Mouse (Mus musculus) 416B (cell line): Measurements from ENCODE around the gene Lrrc8d.

ENCODE experiments used
- DNase-seq: peaks from one replicate; pipeline ENCODE4 v3.0.0; 2011; ENCODE audit warnings: low read depth

Lrrc8d gene

GRCm38 (mm10) chr5:105715531-105716124 is 15.9 kb downstream of the Lrrc8d start:
- no peak for DNase-seq

- no peak for DNase-seq
These were observed 17.5 kb downstream of the Lrrc8d start for GRCm38 (mm10) chr5:105717294-105717693.

- DNase-seq = peak; percentile 95
These were observed 18.4 kb downstream of the Lrrc8d start for GRCm38 (mm10) chr5:105718138-105718670.

GRCm38 (mm10) chr5:105721267-105721666 is 21.5 kb downstream of the Lrrc8d start:
- DNase-seq = no peak

DNA sequence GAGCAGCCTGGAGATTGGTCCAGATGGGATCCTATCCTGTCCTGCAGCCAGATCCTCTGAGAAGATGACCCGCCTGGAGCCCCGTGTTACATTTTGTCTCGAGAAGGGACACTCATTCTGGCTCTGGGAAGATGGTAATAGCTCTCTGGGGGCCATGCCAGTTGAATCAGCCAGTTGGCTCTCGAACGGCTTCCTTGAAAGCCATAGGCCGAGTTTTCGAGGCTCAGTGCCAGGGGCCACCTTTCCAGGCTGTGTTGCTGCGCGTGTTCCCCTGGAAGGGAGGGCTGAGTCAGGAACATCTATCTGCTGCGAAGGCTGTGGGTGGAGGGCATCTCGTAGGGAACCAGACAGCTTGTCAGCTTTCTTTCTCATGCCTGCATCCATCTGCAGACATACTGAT is 23.0 kb downstream of the Lrrc8d start:
- no peak for DNase-seq

DNA sequence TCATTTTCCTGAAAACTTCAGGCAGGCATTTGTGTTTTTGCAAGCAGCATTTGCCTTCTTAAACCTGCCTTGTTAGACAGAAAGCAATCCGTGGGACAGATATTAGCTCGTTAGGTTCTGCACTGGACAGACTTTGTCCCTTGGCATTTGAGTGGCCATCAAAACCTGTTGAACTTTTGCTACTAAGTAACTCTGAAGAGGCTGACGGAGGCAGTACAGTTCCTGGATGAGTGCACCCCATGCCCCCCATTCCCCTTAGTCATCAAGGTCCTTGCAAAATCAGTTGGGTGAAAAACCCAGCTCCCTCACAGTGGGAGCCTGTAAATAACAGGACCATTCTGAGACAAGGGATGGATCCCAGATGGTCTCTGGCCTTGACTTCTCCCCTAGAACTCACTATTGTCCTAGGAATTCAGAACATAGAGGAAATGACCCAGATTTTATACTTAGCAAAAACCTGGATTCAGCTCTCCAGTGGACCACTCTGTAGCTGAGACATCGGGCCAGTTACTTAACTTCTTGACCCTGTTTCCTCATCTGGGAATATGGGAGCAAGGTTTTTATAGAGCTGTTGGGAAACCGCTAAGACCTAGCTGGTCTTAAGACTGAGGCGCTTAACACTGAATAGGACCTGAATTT is 30.5 kb downstream of the Lrrc8d start:
- DNase-seq = no peak

GRCm38 (mm10) chr5:105731173-105731626 is 31.4 kb downstream of the Lrrc8d start:
- peak; percentile 90 for DNase-seq

GRCm38 (mm10) chr5:105731627-105732432 is 32.1 kb downstream of the Lrrc8d start:
- DNase-seq = peak; percentile 66

- DNase-seq = no peak
These were observed 32.7 kb downstream of the Lrrc8d start for GRCm38 (mm10) chr5:105732433-105732891.

DNA sequence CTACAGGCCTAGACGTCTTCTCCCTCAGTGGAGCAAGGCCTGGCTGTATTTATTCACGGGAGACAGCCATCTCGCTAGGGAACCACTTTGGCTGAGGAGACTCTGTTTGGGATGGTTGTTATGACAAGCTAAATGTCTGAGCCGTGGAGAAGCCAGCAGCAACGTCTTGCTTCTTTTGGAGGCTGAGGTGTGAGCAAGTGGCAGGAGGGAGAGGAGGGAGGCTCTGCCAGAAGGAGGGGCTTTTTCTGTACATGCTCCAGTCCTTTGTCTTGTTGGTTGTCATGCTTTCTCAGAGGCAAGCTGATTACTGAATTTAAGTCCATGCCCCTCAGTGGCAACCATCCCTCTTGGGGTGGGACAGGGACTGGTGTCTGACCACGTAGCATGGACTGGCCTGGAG is 33.5 kb downstream of the Lrrc8d start:
- DNase-seq = no peak

DNA sequence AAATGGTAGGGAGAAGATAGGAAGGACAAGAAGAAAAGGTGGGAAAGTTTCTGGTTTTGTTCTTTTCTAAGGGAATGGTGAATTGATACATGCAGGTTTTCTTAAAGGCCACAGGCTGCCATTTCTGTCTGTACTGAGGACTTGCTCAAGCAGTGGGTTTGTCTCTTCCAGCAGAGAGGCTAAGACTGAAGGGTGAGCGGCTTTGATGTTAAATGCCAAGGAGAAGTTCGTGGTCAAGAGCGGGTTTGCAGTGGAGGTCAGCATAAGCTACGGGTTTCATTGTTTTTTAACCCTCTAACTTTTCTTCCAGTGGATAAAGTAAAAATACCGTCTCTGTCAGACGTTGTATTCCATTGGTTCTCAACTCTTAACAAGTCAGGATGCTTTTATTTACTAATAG is 36.6 kb downstream of the Lrrc8d start:
- DNase-seq = peak; percentile 38

DNA sequence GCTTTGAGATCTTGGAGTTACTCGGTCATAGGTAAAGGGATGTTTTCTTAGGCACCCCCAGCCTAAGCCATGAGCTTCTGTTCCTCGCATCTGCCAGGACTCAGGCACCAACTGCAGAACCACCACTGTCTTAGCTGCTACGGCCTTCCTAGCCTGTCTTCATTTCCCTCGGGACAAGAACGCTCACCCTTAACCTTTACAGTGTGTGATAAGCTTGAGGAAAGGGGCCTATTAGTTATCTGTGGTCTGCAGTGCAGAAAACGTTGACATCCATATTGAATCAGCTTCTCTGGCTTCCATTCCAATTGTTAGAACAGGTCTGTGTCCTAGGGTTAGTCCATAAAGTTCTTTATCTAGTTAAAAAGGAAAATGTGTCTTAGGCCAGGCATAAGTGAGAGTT is 37.4 kb downstream of the Lrrc8d start:
- DNase-seq = no peak

GRCm38 (mm10) chr5:105740437-105740836 is 40.7 kb downstream of the Lrrc8d start:
- DNase-seq = no peak

- no peak for DNase-seq
These were observed 42.9 kb downstream of the Lrrc8d start for GRCm38 (mm10) chr5:105742641-105743040.

DNA sequence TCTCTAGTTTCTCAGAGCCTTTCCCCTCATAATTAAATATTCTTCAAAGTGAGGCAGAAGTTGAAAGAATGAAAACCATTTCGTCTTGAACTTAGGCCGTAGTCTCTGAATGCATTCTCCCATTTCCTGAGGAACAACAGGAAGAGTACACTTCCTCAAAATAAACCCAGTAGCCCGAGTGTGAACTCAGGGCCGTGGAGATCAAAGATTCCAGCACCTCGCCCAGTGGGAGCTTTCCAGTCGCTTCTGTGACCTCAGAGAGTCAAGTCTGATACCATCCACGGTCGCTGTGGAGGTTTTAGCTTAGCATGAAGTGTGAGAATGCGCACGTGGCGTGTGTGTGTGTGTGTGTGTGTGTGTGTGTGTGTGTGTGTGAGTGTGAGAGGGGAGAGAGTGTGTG is 45.6 kb downstream of the Lrrc8d start:
- DNase-seq = no peak

DNA sequence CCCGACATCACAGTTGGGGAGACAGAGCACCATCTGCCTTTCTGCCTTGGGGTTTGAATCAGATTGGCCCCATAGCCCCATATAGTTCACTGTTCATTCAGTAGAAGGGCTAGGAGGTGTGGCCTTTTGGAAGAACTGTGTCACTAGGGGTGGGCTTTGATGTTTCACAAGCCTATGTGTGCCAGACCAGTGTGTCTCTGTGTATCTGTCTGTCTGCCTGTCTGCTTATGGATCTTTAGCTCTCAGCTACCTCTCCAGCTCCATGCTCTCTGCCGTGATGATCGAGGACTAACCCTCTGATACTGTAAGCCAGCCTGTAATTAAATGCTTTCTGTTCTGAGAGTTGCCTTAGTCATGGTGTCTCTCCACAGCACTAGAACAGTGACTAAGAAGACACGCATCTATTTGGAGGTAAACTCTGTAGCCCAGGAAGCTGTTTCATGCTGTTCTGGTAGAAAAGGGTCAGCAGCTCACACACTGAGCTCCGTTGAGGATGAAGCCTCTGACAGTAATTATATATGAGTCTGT is 46.2 kb downstream of the Lrrc8d start:
- no peak for DNase-seq

- DNase-seq = peak; percentile 41
These were observed 55.0 kb downstream of the Lrrc8d start for GRCm38 (mm10) chr5:105754803-105755202.

- no peak for DNase-seq
These were observed 55.7 kb downstream of the Lrrc8d start for GRCm38 (mm10) chr5:105755491-105755890.

GRCm38 (mm10) chr5:105757978-105758377 is 58.2 kb downstream of the Lrrc8d start:
- DNase-seq = no peak

DNA sequence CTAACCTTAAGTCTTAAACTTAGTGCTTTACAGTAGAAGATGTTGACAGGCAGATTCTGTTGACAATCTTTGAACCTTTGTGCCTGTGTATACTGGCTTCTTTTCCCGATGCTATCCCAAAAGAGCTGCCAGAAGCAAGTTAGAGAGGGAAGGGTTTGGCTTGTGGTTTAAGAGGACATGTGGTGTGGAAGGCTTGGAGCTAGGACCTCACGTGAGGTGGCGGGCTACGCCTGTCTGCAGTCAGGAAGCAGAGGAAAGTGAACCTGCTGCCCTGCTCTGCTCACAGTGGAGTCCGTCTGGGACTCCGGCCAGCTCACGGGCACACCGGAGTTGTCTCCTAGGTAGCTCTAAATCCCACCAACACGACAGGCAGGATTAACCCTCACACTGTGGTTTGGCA is 59.1 kb downstream of the Lrrc8d start:
- no peak for DNase-seq

DNA sequence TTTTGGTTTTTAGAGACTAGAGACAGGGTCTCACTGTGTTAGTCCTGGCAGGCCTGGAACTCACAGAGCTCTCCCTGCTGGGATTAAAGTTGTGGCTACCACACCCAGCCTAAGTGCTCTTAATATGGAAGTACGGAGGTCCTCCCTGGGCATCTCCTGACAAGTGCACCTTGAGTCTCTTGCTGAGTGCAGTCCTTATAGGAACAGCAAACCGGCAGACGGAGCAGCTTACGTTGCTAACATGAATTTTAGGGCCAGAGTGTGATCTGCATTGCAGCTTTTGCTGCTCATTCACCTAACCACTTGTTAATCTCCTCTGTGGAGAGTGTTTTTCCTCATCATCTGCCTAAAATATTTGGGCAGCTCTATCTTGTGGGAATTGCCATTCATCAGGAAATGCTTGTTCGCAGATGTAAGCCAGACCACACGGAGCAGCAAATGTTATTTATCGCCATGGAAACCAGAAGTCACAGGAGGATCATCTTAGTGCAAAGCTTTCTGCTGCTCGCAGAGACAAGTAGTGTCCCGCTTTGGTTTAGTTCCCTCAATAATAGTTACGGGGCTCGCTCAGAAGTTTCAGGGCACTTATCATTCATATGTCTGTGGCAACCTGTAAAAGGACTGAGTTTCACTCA is 62.2 kb downstream of the Lrrc8d start:
- DNase-seq = no peak

DNA sequence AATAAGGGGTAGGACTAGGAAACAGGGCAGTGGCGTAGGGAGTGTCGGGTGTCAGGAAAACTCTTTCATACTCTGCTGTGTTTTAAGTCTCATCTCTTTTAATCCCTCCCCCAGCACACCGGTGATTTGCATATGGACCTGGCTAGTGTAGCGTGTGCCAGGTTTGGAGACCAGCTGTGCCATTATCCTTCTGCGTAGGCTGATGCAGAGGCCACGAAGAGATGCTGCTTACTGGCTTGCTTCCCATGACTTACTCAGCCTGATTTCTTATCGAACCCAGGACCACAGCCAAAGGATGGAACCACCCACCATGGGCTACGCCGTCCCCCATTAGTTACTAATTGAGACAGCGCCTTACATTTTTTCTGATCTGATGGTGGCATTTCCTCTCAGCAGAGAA is 64.6 kb downstream of the Lrrc8d start:
- no peak for DNase-seq
